Mouse (Mus musculus): ENCODE results near the gene Cltrn. TPM values are rescaled to one million over a fixed set of nuclear protein-coding genes. Genes with fewer than 3 reads are reported as not detected.

Gene Cltrn
- total and polyA plus RNA-seq, 3 experiments = 0.12 to 0.13 TPM; not detected in 1

DNA sequence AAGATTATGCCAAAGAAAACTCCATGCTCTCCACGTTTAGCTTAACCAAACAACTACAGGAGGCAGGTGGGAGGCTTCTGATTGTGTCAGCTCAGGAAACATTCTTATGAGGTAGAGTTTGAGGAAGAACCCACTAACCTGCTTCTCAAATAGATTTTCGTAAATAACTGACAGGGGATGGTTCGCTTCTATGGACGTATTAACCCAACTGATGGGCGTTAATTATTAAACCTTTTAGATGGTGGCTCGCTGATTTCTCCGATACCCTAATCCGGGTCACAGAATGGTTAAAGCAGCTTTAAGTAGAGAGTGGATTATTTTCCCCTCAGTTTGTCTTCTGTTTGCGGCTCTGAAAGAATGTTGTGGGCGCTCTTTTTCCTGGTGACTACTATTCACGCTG lies 1.3 kb downstream of the Cltrn start (continued):
- TF ChIP-seq NELFE (IDR thresholded peaks at IDR 0.05; ENCODE audit: low read depth, low read length) = no peak
- TF ChIP-seq POLR2A (IDR thresholded peaks at IDR 0.05; ENCODE audit: control insufficient read depth in 1 of 2, insufficient read depth in 1 of 2, low read depth in 1 of 2, low read length in 2 of 2, poor library complexity in 1 of 2) = no peak
- TF ChIP-seq KAT2A (conservative IDR thresholded peaks at IDR 0.05; ENCODE audit: low read depth, low read length) = no peak
- no peak for TF ChIP-seq RCOR1 (IDR thresholded peaks at IDR 0.05; ENCODE audit: low read depth, low read length)

DNA sequence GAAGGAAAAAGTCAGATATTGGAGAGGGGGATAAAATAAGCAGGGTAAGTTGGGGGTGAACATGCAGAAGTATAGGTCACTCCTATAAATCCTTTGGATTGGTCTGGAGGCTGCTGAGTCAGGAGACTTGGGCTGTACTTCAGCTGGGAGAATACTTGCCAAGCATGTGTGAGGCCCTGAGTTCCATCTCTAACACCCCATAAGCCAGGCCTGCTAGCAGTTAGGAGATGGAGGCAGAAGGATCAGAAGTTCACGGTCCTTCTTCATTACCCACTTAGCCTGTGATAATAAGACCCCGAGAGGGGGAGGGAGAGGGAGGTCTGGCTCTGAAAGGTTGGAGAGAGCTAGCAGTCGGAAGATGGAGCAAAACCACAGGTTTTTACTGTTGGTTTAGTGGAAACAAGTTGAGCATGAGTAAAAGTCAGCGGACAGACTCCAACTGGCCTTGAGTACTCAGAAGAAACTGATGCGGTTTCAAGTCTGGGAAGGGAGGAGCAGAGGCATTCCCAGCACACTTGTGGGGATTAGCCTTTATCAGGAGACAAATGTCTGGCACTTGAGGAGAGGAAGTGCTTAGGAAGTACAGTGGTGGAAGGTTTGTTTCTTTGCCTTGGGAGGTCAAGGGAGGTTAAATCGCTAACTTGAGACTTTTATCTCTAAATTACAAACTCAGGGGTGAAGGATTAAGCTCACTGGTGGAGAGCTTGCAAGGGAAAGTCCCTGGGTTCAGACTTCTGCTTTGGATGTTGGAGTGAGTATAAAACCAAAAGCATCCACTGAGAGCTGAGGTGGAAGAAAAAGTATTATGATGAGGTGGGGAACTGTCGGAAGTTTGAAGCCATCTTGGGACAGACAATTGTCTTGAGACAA lies 3.9 kb downstream of the Cltrn start:
- TF ChIP-seq EP300 (IDR thresholded peaks at IDR 0.05; ENCODE audit: low read depth in 1 of 2, low read length in 2 of 2) = peak; percentile 48 to 52; a peak in 3 of 4 replicates
- no peak for TF ChIP-seq MAZ (IDR thresholded peaks at IDR 0.05; ENCODE audit: low read depth, low read length)
- no peak for TF ChIP-seq USF2 (IDR thresholded peaks at IDR 0.05; ENCODE audit: borderline replicate concordance in 1 of 2, insufficient read depth in 1 of 2, low read depth in 1 of 2, low read length in 2 of 2)
- TF ChIP-seq POLR2AphosphoS2 (IDR thresholded peaks at IDR 0.05; ENCODE audit: low read length) = no peak
- TF ChIP-seq MXI1 (IDR thresholded peaks at IDR 0.05; ENCODE audit: low read depth, low read length) = no peak
- TF ChIP-seq ETS1 (IDR thresholded peaks at IDR 0.05; ENCODE audit: low read depth, low read length) = peak; percentile 37; the same call in 1 of the 2 replicates
- TF ChIP-seq BHLHE40 (IDR thresholded peaks at IDR 0.05; ENCODE audit: borderline replicate concordance, low read depth, low read length) = no peak
- TF ChIP-seq TCF12 (IDR thresholded peaks at IDR 0.05; ENCODE audit: low read depth, low read length) = 0 out of 2 replicates have a peak, but pooled peaks have one; percentile 5

DNA sequence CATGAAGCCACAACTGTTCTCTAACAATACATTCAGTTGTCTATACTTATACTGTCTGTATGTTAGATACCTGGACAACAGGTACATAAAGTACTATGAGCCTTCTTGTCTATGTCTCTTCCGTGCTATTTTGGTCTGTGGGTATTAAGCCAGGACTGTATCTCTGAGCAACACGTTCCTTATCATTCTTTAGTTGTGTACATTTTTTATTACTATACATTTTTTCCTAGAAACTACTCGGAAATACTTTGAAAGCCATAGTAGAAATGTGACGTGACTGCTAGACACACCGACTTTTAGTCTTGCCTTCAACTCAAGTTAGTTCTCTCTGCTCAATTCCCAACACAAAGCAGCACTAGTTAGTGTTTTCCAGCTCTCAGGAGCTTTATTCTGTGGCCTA lies 4.8 kb downstream of the Cltrn start:
- Histone ChIP-seq H3K27me3 (ENCODE audit: control insufficient read depth in 1 of 2, insufficient read depth in 2 of 2, low read length in 2 of 2) (no peaks in the 10 kb centered on the region), H3K9me3 (replicated peaks; ENCODE audit: insufficient read depth, low read length) (no peaks in the 10 kb centered on the region), H3K9ac (ENCODE audit: control insufficient read depth, low read depth, low read length, poor library complexity, severe bottlenecking) (no peak overlapping the region), H3K27ac (ENCODE audit: control insufficient read depth, low read depth, low read length) (no peak overlapping the region), H3K4me1 (ENCODE audit: control insufficient read depth in 1 of 2, insufficient read depth in 2 of 2, low read length in 2 of 2) (peaks cover 0 to 25% of the 10 kb centered on the region in 2 experiments; a peak in 3 of 4 replicates), H3K4me3 (ENCODE audit: control insufficient read depth in 1 of 2, insufficient read depth in 1 of 2, low read depth in 2 of 2, low read length in 2 of 2) (peak overlapping the region in 1 of 2 experiments; percentile 13; a peak in 1 of 4 replicates), H3K36me3 (ENCODE audit: control insufficient read depth in 1 of 2, insufficient read depth in 2 of 2, low read length in 2 of 2) (peaks cover 0 to 17% of the 10 kb centered on the region in 2 experiments; a peak in 2 of 4 replicates), H3K79me2 (ENCODE audit: control insufficient read depth, insufficient read depth, low read length, poor library complexity) (no peaks in the 10 kb centered on the region)
- TF ChIP-seq ZMIZ1 (IDR thresholded peaks at IDR 0.05; ENCODE audit: low read depth, low read length) (no peak), E2F4 (IDR thresholded peaks at IDR 0.05; ENCODE audit: borderline replicate concordance, low read depth, low read length) (no peak), ZKSCAN1 (IDR thresholded peaks at IDR 0.05; ENCODE audit: low read depth, low read length) (no peak), CHD2 (IDR thresholded peaks at IDR 0.05; ENCODE audit: low read length) (no peak), ETS1 (IDR thresholded peaks at IDR 0.05; ENCODE audit: low read depth, low read length) (peak; percentile 39; the same call in 1 of the 2 replicates), BHLHE40 (IDR thresholded peaks at IDR 0.05; ENCODE audit: borderline replicate concordance, low read depth, low read length) (no peak; the same call in 1 of the 2 replicates), EP300 (IDR thresholded peaks at IDR 0.05; ENCODE audit: low read depth in 1 of 2, low read length in 2 of 2) (peak in 1 of 2 experiments; percentile 44; a peak in 3 of 4 replicates), NRF1 (IDR thresholded peaks at IDR 0.05; ENCODE audit: insufficient read depth, low read depth, low read length, poor library complexity, severe bottlenecking) (no peak), TCF12 (IDR thresholded peaks at IDR 0.05; ENCODE audit: low read depth, low read length) (peak; percentile 6; the same call in 1 of the 2 replicates), MXI1 (IDR thresholded peaks at IDR 0.05; ENCODE audit: low read depth, low read length) (no peak), GATA1 (IDR thresholded peaks at IDR 0.05; ENCODE audit: low read depth, low read length) (peak; percentile 55; the same call in 1 of the 2 replicates), TAL1 (IDR thresholded peaks at IDR 0.05; ENCODE audit: low read length) (peak; percentile 28; the same call in 1 of the 2 replicates), HCFC1 (IDR thresholded peaks at IDR 0.05; ENCODE audit: low read depth, low read length) (no peak), POLR2AphosphoS2 (IDR thresholded peaks at IDR 0.05; ENCODE audit: low read length) (no peak), CTCF (IDR thresholded peaks at IDR 0.05 in 2 of 3, conservative IDR thresholded peaks at IDR 0.05 in 1 of 3; ENCODE audit: control insufficient read depth in 1 of 3, insufficient read depth in 1 of 3, low read depth in 2 of 3, low read length in 3 of 3, poor library complexity in 1 of 3, severe bottlenecking in 1 of 3) (no peak)
- DNase-seq (ENCODE audit: low read depth, low spot score) = peak; percentile 50

More for the DNA sequence above, 3.9 kb downstream of the Cltrn start:
- Histone ChIP-seq H3K4me1 (ENCODE audit: control insufficient read depth in 1 of 2, insufficient read depth in 2 of 2, low read length in 2 of 2) (peaks cover 5 to 29% of the 10 kb centered on the region in 2 experiments; a peak in 3 of 4 replicates), H3K79me2 (ENCODE audit: control insufficient read depth, insufficient read depth, low read length, poor library complexity) (no peaks in the 10 kb centered on the region), H3K36me3 (ENCODE audit: control insufficient read depth in 1 of 2, insufficient read depth in 2 of 2, low read length in 2 of 2) (peaks cover 0 to 20% of the 10 kb centered on the region in 2 experiments; a peak in 2 of 4 replicates), H3K9me3 (replicated peaks; ENCODE audit: insufficient read depth, low read length) (no peaks in the 10 kb centered on the region), H3K27ac (ENCODE audit: control insufficient read depth, low read depth, low read length) (peak overlapping the region; percentile 12; the same call in 1 of the 2 replicates), H3K4me3 (ENCODE audit: control insufficient read depth in 1 of 2, insufficient read depth in 1 of 2, low read depth in 2 of 2, low read length in 2 of 2) (peak overlapping the region in 1 of 2 experiments; percentile 13; a peak in 1 of 4 replicates), H3K27me3 (ENCODE audit: control insufficient read depth in 1 of 2, insufficient read depth in 2 of 2, low read length in 2 of 2) (no peaks in the 10 kb centered on the region), H3K9ac (ENCODE audit: control insufficient read depth, low read depth, low read length, poor library complexity, severe bottlenecking) (no peak overlapping the region)
- DNase-seq (ENCODE audit: low read depth, low spot score) = peak; percentile 53
